Mouse (Mus musculus) bone marrow, adult 2 months (tissue): ENCODE results near the gene Gm20431.

Experiments used
- CTCF ChIP-seq: fragments of 200-500 bp; IDR thresholded peaks from 2 replicates; pipeline ENCODE4 v1.5.1; 2011; ENCODE audit warnings: low read length, control low read depth; ENCODE audit not compliant: control insufficient read depth, insufficient read depth
- POLR2A ChIP-seq: fragments of 200-500 bp; IDR thresholded peaks from 2 replicates; pipeline ENCODE4 v1.6.1; 2011; ENCODE audit warnings: low read depth, mild to moderate bottlenecking, control low read depth, low read length, borderline replicate concordance; ENCODE audit not compliant: control insufficient read depth

DNA sequence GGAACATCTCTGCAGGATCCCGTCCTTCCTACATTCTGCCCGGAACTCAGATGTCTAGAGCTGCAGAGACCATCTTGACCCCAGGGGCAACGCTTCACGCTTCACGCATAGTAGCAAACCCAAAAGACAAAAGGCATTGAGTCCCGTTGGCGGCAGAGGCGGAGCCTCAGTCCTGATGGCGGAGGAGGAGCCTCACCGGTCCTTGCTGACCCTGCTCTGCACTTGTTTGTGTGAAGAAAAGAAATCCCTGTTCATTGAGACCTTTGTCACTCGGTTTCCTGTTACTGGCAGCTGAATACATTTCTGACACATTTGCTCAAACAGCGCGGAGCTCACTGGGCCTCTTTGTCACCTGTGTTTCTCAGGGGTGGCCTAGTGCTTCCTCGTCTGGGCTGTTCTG, 34.2 kb upstream of the Gm20431 start:
- TF ChIP-seq POLR2A (no peak), CTCF (no peak)
